Mouse (Mus musculus): ENCODE measurements around the gene Hnrnpf.

Gene Hnrnpf

GRCm38 (mm10) chr6:117891369-117892160 is 8.6 kb upstream of the Hnrnpf start:
- no peak for DNase-seq (ENCODE audit: low spot score in 2 of 2)

DNA sequence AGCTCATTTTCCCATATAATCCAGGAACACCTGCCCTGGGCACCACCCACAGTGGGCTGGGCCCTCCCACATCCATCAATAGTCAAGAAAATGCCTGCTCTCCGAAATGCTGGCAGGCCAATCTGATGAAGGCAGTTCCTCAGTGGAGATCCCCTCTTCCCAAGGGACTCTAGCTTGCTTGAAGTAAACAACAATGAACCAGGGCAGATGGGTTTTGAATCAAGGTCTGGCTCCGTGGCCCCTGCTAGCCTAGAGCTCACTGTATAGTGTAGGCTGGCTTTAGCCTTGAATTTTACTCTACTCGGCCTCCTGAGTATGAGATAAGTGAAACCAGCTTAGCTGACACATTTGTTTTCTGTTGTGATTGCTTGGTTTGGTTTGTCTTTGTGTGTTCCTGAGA is 7.7 kb upstream of the Hnrnpf start:
- no peak for DNase-seq (ENCODE audit: low spot score in 2 of 2)

DNA sequence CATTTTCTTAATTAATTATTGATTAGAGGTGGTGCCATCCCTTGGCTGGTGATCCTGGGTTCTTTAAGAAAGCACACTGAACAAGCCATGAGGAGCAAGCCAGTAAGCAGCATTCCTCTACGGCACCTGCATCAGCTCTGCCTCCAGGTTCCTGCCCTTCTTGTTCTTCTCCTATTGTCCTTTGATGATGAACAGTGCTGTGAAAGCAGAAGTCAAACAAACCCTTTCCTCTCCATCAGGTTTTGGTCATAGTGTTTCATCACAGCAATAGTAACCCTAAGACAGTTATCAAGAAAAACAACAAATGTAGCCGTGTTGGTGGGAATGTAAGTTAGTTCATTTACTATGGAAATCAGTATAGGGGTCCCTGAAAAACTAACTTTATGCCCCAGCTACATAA is 6.7 kb upstream of the Hnrnpf start:
- DNase-seq (ENCODE audit: low spot score in 2 of 2), result no peak

DNA sequence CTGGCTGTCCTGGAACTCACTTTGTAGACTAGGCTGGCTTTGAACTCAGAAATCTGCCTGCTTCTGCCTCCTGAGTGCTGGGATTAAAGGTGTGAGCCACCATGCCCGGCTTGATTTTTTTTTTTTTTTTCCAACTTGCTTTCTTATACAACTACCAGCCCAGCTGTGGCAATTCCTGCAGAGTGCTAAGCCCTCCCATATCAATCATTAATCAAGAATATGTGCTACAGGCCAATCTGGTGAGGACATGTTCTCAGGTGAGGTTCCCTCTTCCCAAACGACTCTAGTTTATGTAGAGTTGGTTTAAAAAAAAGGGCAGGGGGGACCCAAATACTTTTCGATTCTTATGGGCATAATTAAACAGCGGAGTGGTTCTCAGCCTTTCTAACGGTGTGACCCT is 2.3 kb upstream of the Hnrnpf start:
- DNase-seq (ENCODE audit: low spot score in 2 of 2), result no peak

DNA sequence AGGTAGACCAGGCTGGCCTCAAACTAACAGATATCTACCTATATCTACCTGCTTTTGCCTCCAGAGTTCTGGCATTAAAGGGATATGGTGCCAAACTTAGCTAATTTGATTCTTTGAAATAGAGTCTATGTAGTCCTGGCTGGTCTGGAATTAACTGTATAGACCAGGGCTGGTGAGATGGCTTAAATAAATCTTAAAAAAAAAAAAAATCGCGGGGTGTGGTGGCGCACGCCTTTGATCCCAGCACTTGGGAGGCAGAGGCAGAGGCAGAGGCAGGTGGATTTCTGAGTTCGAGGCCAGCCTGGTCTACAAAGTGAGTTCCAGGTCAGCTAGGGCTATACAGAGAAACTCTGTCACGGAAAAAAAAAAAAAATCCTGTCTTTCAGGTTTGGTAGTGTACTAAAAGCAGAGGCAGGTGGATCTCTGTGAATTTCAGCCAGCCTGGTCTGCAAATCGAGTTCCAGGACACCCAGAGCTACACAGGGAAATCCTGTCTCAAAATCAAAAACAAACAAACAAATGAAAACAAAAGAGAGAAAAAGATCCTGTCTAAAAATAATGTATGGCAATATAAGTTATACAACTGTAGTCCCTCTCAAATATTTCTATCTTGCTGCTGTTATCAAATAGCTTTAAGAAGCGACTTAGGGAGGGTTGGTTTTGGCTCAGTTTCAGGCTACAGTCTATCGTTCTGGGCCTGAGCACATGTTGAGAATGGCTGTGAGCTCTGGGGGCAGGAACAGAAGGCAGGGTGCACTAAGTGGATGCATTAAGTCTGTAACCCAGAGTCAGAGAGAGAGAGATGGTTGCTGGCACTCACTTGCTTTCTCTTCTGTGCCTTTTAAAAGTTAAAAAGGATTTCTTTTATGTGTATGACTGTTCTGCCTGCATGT is 1.6 kb downstream of the Hnrnpf start:
- DNase-seq (ENCODE audit: low spot score in 2 of 2), result no peak

- no peak for DNase-seq (ENCODE audit: low spot score in 2 of 2)
These were observed 2.4 kb downstream of the Hnrnpf start for GRCm38 (mm10) chr6:117902556-117902955.

DNA sequence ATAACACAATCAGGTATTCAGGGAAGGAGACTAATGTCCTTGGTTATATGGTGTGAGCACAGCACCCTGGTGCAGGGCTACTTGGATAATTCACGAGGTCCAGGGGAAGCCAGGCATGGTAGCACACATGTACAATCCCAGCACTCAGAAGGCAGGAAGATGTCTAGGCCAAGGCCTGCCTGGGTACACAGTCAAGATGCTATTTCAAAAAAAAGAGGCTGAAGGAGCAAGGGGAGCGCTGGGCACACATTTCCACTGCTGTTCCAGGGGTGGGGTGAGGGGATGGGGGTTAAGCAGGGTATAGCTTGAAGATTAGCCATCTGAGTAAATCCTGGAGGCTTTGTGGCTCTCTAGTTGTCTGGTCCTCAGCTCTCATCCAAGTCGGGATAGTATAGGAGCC is 3.7 kb downstream of the Hnrnpf start:
- DNase-seq (ENCODE audit: low spot score in 2 of 2), result no peak

DNA sequence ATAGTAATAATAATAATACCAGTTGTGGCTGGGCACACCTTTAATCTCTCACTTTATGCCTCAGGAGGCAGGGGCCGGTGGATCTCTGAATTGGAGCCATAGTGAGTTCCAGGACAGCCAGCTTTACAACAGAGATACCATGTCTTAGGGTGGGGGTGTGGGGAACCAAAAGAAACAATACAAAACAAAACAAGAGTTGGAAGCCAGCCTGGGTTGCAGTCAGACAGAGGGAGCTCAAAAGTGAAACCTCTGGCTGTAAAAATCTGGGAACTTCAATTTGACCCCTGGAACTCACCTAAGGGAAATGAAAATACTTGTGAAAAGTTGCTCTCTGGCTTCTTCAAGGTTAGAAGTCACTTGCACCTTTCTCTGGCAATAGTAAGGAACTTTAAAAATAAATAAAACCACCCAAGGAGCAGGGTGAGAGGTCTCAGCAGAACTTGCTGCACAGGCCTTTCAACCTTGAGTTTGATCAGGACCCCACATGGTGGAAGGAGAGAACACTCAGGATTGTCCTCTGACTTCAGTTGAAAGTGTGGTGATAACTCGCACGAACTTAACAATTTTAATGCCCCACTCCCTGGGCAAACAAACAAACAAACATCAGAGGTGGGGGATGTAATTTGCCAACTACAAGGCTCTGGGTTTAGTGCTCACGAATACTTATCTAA is 5.3 kb downstream of the Hnrnpf start:
- DNase-seq (ENCODE audit: low spot score in 2 of 2), result no peak

GRCm38 (mm10) chr6:117906015-117906531 is 5.9 kb downstream of the Hnrnpf start:
- DNase-seq (ENCODE audit: low spot score in 2 of 2), result no peak

DNA sequence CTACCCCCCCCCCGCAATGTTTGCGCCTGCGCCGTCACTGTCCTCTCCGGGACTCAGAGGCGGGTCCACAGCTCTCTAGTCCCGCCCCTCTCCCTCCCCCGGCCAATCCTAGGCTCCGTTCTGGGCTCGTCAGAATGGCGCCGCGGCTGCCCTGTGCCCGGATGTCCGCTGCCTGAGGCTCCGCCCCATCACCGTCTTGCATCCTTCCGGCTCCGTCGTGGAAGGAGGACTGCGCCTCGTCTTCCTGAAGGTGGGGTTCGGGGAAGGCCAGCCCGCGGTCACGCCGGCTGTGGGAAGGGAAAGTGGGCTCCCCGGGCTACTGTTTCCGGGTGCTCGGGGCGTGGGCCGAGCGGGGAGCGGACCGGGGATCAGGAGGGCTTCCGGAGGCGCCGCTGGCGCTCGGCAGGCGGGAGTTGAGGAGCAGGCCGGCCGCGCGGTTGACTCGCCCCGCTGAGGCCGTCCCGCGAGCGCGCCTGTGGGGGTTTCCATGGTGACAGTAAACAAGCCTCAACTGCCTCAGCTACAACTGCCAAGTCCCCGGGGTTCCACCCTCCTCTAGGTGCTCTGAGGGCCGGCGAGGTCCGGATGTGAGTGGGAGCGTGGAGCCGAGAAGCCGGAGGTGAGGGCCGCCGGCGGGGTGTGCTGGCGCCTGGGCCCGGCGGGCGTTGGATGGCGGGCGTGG is 6.6 kb downstream of the Hnrnpf start:
- DNase-seq (ENCODE audit: low spot score in 2 of 2), result peak; percentile 96 to 97

DNA sequence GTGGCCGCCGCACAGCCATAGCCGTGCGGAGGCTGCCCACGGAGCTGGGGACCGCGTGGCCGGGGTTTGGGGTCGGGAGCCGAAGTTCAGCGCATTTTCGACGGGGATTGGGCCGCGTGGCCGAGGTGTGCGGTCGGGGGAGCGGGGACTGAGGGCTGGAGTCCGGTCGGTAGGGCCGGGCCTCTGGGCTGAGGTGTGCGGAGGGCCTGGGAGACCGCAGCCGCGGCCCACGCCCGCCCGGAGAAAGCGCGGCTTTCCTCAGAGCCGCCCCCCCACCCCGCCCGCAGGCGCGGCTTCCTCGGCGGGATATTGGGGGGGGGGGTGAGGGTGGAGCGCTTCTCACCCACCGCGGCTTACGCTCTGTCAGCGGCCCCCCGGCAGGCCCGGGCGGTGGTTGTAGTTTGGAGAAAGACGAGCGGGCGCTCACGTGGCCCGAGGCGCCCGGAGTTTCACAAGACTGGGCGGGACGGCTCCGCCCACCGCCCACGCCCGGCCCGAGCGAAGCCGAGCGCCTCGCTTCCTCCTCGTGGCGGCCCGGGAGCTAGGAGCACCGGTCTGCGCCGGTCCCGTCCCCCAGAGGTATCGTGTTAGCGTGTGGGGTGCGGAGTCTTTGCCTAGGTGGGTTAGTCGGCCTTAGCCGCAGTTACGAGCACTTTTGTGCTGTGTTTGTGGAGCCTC is 7.3 kb downstream of the Hnrnpf start:
- peak; percentile 84 to 87 for DNase-seq (ENCODE audit: low spot score in 2 of 2)

GRCm38 (mm10) chr6:117907979-117908355 is 7.8 kb downstream of the Hnrnpf start:
- DNase-seq (ENCODE audit: low spot score in 2 of 2), result no peak

- DNase-seq (ENCODE audit: low spot score in 2 of 2), result no peak
These were observed 8.3 kb downstream of the Hnrnpf start for GRCm38 (mm10) chr6:117908424-117908900.

GRCm38 (mm10) chr6:117910120-117910661 is 10.1 kb downstream of the Hnrnpf start:
- DNase-seq (ENCODE audit: low spot score in 2 of 2), result no peak

DNA sequence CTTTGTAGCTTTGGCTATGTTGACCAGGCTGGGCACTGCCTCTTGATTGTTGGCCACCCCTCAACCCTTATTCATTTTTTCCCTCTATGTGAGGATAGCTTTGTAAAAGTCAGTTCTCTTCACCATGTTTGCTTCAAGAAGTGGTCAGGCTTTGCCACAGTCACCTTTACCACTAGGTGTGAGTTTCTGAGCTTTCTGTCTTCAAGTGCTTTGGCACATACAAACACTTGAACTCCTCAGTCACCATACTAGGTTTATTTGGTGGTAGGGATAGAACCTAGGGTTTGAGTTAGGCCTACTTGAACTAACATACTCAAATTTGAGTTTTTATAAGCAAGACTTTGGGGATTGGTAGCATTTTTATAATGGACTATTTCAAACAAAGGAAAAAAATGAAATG is 14.4 kb downstream of the Hnrnpf start:
- no peak for DNase-seq (ENCODE audit: low spot score in 2 of 2)

DNA sequence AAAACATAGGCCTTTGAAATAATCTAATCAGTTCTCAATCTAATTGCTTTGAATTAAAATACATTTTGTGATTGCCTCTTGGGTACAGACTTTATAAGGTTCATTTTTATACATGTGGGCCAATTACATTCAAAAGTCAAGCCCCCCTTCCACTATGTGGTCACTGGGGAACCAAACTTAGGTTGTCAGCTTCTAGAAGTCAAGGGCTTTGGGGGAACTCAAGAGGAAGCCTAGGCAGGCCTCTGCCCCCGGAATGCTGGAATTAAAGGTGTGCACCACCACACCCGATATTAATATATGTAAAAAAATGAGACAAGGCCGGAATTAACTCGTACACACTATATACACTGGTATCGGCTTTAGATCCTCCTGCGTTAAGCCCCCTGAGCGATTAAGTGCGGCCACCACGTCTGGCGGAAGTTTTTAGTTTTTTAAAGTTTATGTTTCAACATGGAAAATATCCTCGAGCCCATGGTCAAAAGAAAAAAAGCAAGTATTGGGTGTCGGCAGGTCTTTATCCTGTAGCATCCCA is 16.1 kb downstream of the Hnrnpf start:
- DNase-seq (ENCODE audit: low spot score in 2 of 2), result no peak

DNA sequence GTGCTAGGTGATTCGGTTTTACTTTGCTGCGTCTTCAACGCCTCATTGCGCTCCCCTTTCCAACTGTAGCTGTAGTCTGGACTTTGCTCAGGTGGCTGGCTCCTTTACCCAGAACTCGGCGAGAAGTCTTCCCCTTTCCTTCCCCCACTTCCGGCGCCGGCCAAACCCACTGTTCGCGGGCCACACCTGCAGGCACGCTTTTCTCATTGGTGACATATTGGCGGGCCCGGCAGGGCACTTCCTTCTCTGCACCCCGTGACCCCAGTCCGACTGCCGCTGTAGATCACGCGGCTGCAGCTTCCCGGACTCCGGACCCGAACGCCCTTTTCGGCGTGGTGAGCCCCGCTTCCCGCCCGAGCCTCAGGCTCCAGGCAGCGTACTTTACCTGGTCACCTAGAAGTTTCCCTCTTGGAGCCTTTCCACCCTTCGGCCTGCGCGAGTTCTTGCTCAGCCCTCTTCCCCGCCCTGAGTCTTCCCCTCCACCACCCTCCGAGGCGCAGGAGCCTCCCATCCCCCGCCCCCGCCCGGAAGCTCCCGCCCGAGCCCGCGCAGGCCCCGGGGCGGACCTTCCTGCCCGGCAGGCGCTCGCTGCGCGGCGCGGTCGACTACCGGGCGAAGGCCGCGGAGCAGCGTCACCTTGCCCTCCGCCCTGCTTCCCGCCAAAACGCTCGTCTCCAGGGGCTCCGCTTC is 16.8 kb downstream of the Hnrnpf start:
- peak; percentile 88 to 90 for DNase-seq (ENCODE audit: low spot score in 2 of 2)

- DNase-seq (ENCODE audit: low spot score in 2 of 2), result peak; percentile 71 to 78
These were observed 17.5 kb downstream of the Hnrnpf start for GRCm38 (mm10) chr6:117917576-117917975.

GRCm38 (mm10) chr6:117918043-117918442 is 17.9 kb downstream of the Hnrnpf start:
- DNase-seq (ENCODE audit: low spot score in 2 of 2), result no peak
